Mouse (Mus musculus) ES-E14 (cell line): ENCODE measurements at regions not wholly inside any gene's neighbourhood (a gene's known extent, or its start where the extent isn't known, plus 50 kb on each side); places are given as distances from the start of the nearest gene placed in this dataset.

ENCODE experiments used
- DNase-seq: peaks from one replicate; pipeline ENCODE4 v3.0.0-alpha.2; 2013; ENCODE audit warnings: low read depth, low spot score
- H3K27ac ChIP-seq: 2 replicates; pipeline ENCODE4 v1.5.1; 2012; ENCODE audit warnings: low read depth, mild to moderate bottlenecking, low read length, moderate library complexity, mixed read lengths; ENCODE audit not compliant: poor library complexity, insufficient read depth, severe bottlenecking
- H3K36me3 ChIP-seq: 2 replicates; pipeline ENCODE4 v1.6.1; 2012; ENCODE audit warnings: mild to moderate bottlenecking, low read length, moderate library complexity, mixed read lengths; ENCODE audit not compliant: control insufficient read depth, poor library complexity, insufficient read depth, severe bottlenecking
- H3K4me1 ChIP-seq, 2 experiments: fragments of 150-350 bp in 1 of 2; sonication (generic) in 1 of 2; 2 replicates each; pipeline ENCODE4 v1.6.1; 2012; ENCODE audit warnings: low read length in 2 of 2, mild to moderate bottlenecking in 1 of 2, mixed read lengths in 1 of 2; ENCODE audit not compliant: control insufficient read depth in 2 of 2, insufficient read depth in 2 of 2, poor library complexity in 1 of 2
- H3K4me3 ChIP-seq, 2 experiments: fragments of 150-350 bp in 1 of 2; sonication (generic) in 1 of 2; 2 replicates each; pipeline ENCODE4 v1.5.1; 2012; ENCODE audit warnings: low read length in 2 of 2, low read depth in 1 of 2, mild to moderate bottlenecking in 1 of 2, mixed read lengths in 1 of 2; ENCODE audit not compliant: insufficient read depth in 1 of 2, poor library complexity in 1 of 2, severe bottlenecking in 1 of 2
- H3K9ac ChIP-seq: 2 replicates; pipeline ENCODE4 v1.6.1; 2012; ENCODE audit warnings: low read depth, mild to moderate bottlenecking, low read length, mixed read lengths; ENCODE audit not compliant: poor library complexity, insufficient read depth, severe bottlenecking
- H3K9me3 ChIP-seq: fragments of 150-350 bp; sonication (generic); 2 replicates; pipeline ENCODE4 v1.6.1; 2012; ENCODE audit warnings: low read depth, mild to moderate bottlenecking, low read length; ENCODE audit not compliant: control insufficient read depth, insufficient read depth
- CHD2 ChIP-seq: IDR thresholded peaks from 2 replicates; pipeline ENCODE4 v1.6.1; 2014; ENCODE audit warnings: mild to moderate bottlenecking, low read depth, low read length, inconsistent platforms
- HCFC1 ChIP-seq: IDR thresholded peaks from 2 replicates; pipeline ENCODE4 v1.6.1; 2012; ENCODE audit warnings: low read length, inconsistent platforms, borderline replicate concordance; ENCODE audit not compliant: insufficient read depth
- MAFK ChIP-seq: IDR thresholded peaks from 2 replicates; pipeline ENCODE4 v1.6.1; 2014; ENCODE audit warnings: mild to moderate bottlenecking, low read depth, low read length, inconsistent platforms; ENCODE audit not compliant: insufficient read depth
- ZC3H11A ChIP-seq: IDR thresholded peaks from 2 replicates; pipeline ENCODE4 v1.6.1; 2012; ENCODE audit warnings: low read depth, mild to moderate bottlenecking, inconsistent platforms, low read length, borderline replicate concordance
- ZNF384 ChIP-seq: IDR thresholded peaks from 2 replicates; pipeline ENCODE4 v1.6.1; 2012; ENCODE audit warnings: low read depth, low read length, inconsistent platforms
- in situ Hi-C, 2 experiments: fragments of 600-800 bp; cut with MboI; formaldehyde crosslinking; loops; one replicate each; pipeline ENCODE4 v1.15.1; 2025; ENCODE audit warnings: low sequenced_read_pairs in 2 of 2, inconsistent platforms in 1 of 2; ENCODE audit not compliant: unreplicated experiment in 2 of 2

- Histone ChIP-seq H3K36me3 (no peaks in the 10 kb centered on the region), H3K9ac (no peak overlapping the region), H3K9me3 (no peaks in the 10 kb centered on the region), H3K27ac (no peak overlapping the region), H3K4me1 (no peaks in the 10 kb centered on the region), H3K4me3 (no peak overlapping the region)
- no peak for DNase-seq
- in situ Hi-C loops = no loop called here
- TF ChIP-seq HCFC1 (no peak), CHD2 (no peak), ZNF384 (no peak), MAFK (no peak), ZC3H11A (no peak)
Measured at GRCm38 (mm10) chr13:15950885-15951610, 60.6 kb upstream of the Inhba start.
